Mouse (Mus musculus): Measurements from ENCODE around the gene Olfr173. TPM values are rescaled to one million over a fixed set of nuclear protein-coding genes. Genes with fewer than 3 reads are reported as not detected.

Gene Olfr173
- polyA plus RNA-seq (2012; ENCODE audit: low replicate concordance): not detected in 2 replicates

GRCm38 (mm10) chr16:58800168-58800567 lies at the start of gene Olfr173:
TSS of gene Olfr173 (minus strand) at chr16:58800268.

DNA sequence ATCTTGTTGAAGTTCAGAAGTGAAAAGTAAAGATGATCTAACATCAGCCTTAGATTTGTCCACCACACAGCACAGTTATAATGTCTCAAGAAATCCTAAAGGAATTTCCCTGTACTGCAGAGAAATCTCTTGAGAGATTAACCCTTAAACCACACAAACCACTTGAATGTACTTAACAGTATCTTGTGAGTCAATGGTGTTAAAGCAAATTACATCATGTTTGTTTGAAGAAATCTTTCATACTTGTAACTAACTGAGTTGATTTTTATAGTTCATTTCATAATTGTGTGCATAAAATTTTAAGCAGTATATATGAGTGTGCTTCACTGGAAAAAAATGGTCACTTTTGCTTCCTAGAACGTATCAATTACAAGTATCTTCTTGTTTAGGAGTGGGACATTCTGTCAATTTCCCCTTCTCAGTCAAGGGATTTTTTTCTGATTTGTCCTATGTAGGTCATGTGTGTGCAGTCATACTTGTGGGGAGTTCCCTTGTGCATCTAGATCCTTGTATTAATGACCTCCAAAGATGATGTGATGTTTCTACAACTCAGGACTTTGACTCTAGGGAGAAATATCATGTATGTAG lies 26.8 kb upstream of the Olfr173 start, which contains the start of gene Olfr175-ps1:
Gene Olfr175-ps1 (minus strand): TSS at position 51 of the 588 bp plus-strand sequence.

GRCm38 (mm10) chr16:58763076-58763475 lies 37.0 kb downstream of the Olfr173 start, which contains the start of gene Olfr172:
TSS of gene Olfr172 (minus strand) at chr16:58763176.

Other genes with a start within 250 kb of the Olfr173 start
- not detected in 2 replicates for gene Gm813, start 183.3 kb downstream of the Olfr173 start, polyA plus RNA-seq (2012; ENCODE audit: low replicate concordance)
- not detected in 2 replicates for gene E330017A01Rik, start 161.5 kb downstream of the Olfr173 start, polyA plus RNA-seq (2012; ENCODE audit: low replicate concordance)
- gene Cpox, start 130.0 kb downstream of the Olfr173 start, polyA plus RNA-seq (2012; ENCODE audit: low replicate concordance): 7.4 and 15.5 TPM in 2 replicates
- 0.18 and 0.24 TPM in 2 replicates for gene Gpr15, start 81.2 kb downstream of the Olfr173 start, polyA plus RNA-seq (2012; ENCODE audit: low replicate concordance)
- gene Cldnd1, start 72.4 kb downstream of the Olfr173 start, polyA plus RNA-seq (2012; ENCODE audit: low replicate concordance): 2.6 and 3.2 TPM in 2 replicates
- gene Olfr172, start 37.1 kb downstream of the Olfr173 start, polyA plus RNA-seq (2012; ENCODE audit: low replicate concordance): not detected in 2 replicates
- not detected in 2 replicates for gene Olfr175-ps1, start 26.5 kb upstream of the Olfr173 start, polyA plus RNA-seq (2012; ENCODE audit: low replicate concordance)
- not detected in 2 replicates for gene Olfr177, start 74.5 kb upstream of the Olfr173 start, polyA plus RNA-seq (2012; ENCODE audit: low replicate concordance)
- gene Olfr178, start 91.8 kb upstream of the Olfr173 start, polyA plus RNA-seq (2012; ENCODE audit: low replicate concordance): not detected in 2 replicates
- not detected in 2 replicates for gene Olfr181, start 128.5 kb upstream of the Olfr173 start, polyA plus RNA-seq (2012; ENCODE audit: low replicate concordance)
- gene Olfr180, start 129.1 kb upstream of the Olfr173 start, polyA plus RNA-seq (2012; ENCODE audit: low replicate concordance): not detected in 2 replicates
- not detected in 2 replicates for gene Olfr183, start 195.1 kb upstream of the Olfr173 start, polyA plus RNA-seq (2012; ENCODE audit: low replicate concordance)
- not detected in 2 replicates for gene Olfr186, start 230.0 kb upstream of the Olfr173 start, polyA plus RNA-seq (2012; ENCODE audit: low replicate concordance)
- not detected in 2 replicates for gene Olfr187, start 239.5 kb upstream of the Olfr173 start, polyA plus RNA-seq (2012; ENCODE audit: low replicate concordance)

Measured in hematopoietic multipotent progenitor cell, adult 10-12 weeks (in vitro differentiated cells).